Mouse (Mus musculus) thymus, adult 18-20 months (tissue): ENCODE measurements at regions not wholly inside any gene's neighbourhood (a gene's known extent, or its start where the extent isn't known, plus 50 kb on each side); places are given as distances from the start of the nearest gene placed in this dataset.

Experiments
- DNase-seq, 2 experiments: peaks; one replicate each; pipeline ENCODE4 v3.0.0; 2022; ENCODE audit warnings: mixed read lengths in 2 of 2

DNA sequence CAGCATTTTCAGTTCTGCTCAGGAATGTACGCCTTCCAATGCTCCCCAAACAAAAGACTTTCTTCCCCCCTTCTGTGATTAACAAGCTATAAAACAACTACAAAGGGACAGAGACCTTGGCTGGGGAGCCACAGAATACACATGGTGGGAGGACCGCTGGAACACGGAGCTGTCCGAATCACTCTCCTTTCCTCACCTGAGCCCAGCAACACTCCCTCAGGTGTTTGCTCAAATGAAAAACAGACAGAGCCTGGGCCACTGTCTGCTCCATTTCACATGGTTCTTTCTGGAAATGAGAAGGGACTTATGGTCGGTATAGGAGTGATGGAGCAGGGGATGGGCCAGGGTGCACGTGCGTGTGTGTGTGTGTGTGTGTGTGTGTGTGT is 215.9 kb downstream of the Mreg start:
- no peak for DNase-seq

- DNase-seq = no peak
Observed at GRCm38 (mm10) chr1:71995573-71996233, 216.4 kb downstream of the Mreg start.

DNA sequence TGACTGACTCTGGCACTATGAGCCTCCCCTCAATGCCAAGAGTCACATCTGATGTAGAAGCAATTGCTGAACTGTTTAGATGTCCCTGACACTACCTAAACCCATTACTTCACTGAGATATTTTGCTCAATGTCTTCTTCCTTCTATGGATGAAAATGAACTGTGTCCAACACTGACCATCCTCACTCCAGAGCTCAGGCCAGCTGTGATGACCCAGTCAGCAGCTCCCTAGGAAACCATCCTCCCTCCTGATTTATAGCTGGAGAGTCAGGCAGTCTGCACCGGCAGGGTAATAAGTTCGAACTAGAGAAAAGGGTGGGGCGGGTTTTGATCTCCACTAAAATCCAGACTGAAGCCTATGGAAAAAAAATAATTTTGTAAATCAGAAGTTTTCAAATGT is 221.2 kb downstream of the Mreg start:
- DNase-seq = no peak

GRCm38 (mm10) chr1:71988086-71988485 is 224.0 kb downstream of the Mreg start:
- DNase-seq = no peak

DNA sequence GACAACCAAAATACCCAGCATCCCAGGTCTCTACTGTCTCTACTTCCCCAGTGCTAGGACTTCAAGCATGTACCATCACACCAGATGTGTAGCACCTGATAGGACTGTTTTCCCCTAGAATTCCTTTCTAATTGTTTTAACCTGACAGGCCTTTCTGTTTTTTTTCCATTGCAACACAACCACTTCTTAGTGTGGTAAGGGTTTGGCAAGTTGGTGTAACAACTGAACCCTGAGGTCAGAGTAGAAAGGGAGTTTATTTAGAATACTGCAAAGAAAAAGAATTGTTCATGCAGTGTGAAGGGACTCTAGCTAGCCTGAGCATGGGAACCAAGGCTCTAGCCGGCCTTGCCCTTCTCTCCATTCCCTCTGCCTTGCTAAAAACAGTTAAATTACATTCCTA is 226.1 kb downstream of the Mreg start:
- DNase-seq = no peak

GRCm38 (mm10) chr1:71983786-71984185 is 228.3 kb downstream of the Mreg start:
- no peak for DNase-seq

GRCm38 (mm10) chr1:71982423-71983262 is 229.5 kb downstream of the Mreg start:
- no peak for DNase-seq

DNA sequence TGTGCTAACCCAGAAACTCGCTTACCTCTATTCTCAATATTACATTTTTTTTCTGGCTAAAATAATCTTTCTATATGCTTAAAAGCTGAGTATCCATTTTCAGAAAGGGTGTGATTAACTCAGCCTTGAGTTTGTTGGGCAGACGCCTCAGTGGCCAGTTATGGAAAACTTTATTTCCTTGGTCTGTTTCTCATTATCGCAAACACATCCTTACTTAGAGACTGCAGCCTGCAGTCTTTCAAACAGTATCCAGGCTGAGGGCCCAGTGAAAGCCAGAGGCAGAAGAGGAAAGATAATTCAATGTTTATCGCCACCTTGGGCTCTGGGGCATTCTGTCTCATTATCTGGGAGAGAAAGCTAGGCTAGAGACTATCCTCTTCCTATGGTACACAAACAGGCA is 231.5 kb downstream of the Mreg start:
- no peak for DNase-seq

DNA sequence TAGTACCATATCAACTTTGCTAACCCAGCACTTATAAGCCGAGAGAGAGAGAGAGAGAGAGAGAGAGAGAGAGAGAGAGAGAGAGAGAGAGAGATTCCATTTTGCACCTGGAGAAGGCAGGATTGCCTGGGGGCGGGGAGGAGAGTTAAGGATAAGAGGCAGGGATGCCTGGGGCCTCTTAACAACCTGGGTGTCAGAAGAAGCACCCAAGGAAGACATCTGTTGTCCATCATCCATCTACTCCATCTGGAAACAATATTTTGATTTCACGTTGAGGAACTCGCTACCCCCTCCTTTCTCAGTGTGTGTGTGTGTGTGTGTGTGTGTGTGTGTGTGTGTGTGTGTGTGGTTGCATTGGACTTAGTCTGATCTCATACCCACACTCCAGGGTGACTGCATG is 232.8 kb downstream of the Mreg start:
- DNase-seq = no peak

DNA sequence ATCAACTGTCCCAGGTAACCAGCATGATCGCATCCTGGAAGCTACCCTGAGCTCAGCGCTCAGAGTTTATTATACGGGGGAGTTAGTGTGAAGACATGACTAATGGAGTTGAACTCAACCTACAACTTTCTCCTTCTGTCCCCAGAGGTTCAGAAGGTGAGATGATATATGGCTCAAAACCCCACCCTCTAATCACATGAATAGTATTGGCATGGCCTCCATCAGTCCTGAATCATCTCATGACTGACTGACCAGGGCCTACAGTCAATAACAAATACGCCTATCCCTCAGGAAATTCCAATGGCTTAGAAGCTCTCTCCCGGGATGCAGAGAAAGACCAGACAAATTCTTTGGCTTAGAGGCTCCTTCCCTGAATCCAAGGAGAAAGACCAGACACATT is 234.7 kb downstream of the Mreg start:
- no peak for DNase-seq

DNA sequence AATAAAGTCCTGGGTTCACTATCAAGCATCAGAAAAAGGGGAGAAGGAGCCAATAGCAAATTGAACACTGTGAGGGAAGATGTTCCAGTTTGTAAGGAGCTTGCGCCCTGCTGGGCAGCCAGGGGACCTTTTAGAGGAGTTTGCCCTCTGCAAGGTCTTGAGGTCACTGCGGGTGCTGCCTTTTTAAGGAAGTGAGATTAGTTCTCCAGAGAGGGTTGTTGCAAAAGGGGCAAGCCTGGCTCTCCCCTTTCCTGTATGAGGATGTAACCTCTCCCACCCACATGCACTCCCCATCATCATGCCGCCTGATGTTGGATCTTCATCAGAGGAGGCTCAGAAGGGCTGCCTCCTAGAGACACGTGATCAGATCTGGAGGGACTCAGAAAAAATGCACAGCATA is 237.4 kb downstream of the Mreg start:
- DNase-seq = no peak

- DNase-seq = peak in 1 of 2 experiments; percentile 2
Observed at GRCm38 (mm10) chr1:71971943-71972342, 240.2 kb downstream of the Mreg start.

GRCm38 (mm10) chr1:71970771-71971170 is 241.3 kb downstream of the Mreg start:
- DNase-seq = no peak

GRCm38 (mm10) chr1:71967574-71968104 is 244.5 kb downstream of the Mreg start:
- no peak for DNase-seq

- DNase-seq = no peak
Observed at GRCm38 (mm10) chr1:71964450-71965126, 247.5 kb downstream of the Mreg start.

- DNase-seq = no peak
Observed at GRCm38 (mm10) chr1:71956940-71957339, 255.2 kb downstream of the Mreg start.

DNA sequence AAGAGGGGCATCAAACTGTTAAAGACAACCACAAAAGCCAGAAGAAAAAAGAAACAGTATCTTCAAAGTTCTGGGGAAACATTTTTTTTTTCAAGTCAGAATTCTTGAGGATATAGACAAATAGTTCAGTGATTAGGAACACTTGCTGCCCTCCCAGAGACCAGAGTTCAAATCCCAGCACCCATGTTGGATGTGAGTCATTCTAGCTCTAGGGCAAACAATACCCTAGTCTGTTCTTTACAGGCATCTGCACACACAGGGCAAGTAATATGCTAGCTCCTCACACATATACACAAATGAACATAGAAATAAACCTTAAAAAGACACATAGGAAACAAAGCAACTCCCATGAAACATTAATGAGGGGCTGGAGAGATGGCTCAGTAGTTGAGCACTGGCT is 256.8 kb downstream of the Mreg start:
- no peak for DNase-seq

DNA sequence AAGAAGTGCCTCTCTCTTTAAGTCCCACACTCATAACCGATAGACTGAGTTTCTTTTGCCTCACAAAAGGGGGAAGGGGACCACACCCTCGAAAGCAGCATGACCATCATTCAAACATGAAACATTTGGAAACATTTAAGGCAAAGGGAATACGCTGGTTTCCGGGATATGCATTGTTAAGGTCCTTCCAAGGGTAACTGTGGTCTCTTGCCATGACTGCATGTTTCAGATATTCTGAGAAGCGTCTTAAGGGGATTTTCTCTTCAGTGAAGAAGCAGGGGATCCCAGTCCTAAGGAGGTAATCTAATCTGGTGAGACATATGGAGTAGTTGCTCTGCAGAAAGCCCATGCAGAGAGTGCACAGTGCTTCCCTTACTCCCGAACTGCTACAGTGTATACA is 258.8 kb downstream of the Mreg start:
- DNase-seq = no peak

- DNase-seq = no peak
Observed at GRCm38 (mm10) chr1:71949549-71949948, 262.6 kb downstream of the Mreg start.

GRCm38 (mm10) chr1:71948686-71949085 is 263.4 kb downstream of the Mreg start:
- no peak for DNase-seq

DNA sequence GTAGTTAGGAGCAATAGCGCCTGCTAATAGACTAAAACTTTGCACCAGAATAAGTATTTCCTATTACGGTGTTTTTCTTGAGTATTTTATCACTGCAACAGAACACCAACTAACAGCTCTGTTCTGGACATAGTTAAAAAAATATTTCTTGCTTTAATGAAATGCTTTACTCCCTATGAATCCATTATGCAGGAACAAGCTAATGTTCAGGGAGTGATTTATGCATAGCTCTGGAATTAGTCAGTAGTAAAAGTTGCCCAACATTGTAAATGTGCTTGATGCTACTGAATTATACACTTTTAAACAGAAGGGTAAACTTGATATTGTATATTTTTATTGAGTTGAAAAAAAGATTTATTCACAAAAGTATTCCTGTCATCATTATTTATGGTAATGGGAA is 264.6 kb downstream of the Mreg start:
- no peak for DNase-seq

DNA sequence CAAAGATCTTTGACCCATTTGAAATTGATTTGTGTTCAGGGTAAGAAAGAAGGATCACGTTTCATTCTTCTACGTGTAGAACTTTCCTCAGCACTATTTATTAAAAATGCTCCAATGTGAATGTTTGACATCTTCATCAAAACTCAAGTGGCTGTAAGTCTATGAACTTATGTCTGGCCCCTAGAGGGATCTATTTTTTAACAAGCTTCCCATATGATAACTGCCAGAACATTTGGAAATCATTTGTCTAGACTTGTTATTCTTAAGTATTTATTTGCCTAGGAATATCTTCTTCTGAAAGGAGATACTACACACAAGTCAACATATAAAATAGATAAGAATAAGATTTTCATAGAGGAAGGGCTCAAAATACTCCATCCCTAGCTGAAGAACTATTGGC is 265.2 kb downstream of the Mreg start:
- DNase-seq = no peak

GRCm38 (mm10) chr1:71945070-71945469 is 267.0 kb downstream of the Mreg start:
- DNase-seq = no peak

DNA sequence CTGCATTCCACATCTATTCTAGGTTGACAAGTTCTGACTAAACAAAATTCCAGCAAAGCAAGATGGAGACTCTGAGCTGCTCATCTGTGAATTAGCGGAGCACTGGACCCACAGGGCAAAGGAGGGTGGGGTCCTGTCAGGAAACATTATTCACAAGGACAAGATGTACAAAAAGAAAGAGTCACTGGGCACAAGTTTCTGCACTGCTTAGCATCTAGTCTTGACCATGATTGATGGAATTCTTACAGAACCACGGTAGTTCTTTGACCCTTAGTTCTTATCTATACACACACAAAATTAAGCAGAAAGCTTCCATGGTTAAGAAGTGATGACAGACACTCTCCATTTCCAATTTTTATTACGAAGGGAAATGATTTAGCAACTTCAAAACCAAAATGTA is 267.6 kb downstream of the Mreg start:
- DNase-seq = no peak
